Mouse (Mus musculus) liver, postnatal 0 days (tissue): ENCODE measurements around the gene Heca.

Experiments used
- CTCF ChIP-seq: sonication (generic); IDR thresholded peaks from 2 replicates; pipeline ENCODE4 v1.5.1; 2016; ENCODE audit warnings: antibody characterized with exemption, low read depth
- EP300 ChIP-seq: IDR thresholded peaks from 2 replicates; pipeline ENCODE4 v1.6.1; 2016; ENCODE audit warnings: antibody characterized with exemption, low read depth, mild to moderate bottlenecking

GRCm38 (mm10) chr10:17987823-17988423, 40.1 kb upstream of the Heca start:
- no peak for TF ChIP-seq CTCF
- TF ChIP-seq EP300: no peak
